Mouse (Mus musculus) lung, postnatal 0 days (tissue): Measurements from ENCODE around the gene Gm3542. TPM values are rescaled to one million over a fixed set of nuclear protein-coding genes. Genes with fewer than 3 reads are reported as not detected.
"Not testable (repeated sequence)": the region's sequence is repeated elsewhere in the genome, so short reads cannot be mapped to it uniquely, and the experiment has no call there.

Experiments
- ATAC-seq: fragments of 200-750 bp; cut with Nextera tagmentation; 2 replicates; pipeline ENCODE4 v1.8.0; 2017; ENCODE audit warnings: moderate library complexity
- DNase-seq: peaks from one replicate; pipeline ENCODE4 v3.0.0-alpha.2; 2016; ENCODE audit warnings: low spot score
- H3K27ac ChIP-seq: fragments of 300-500 bp; sonication (generic); 2 replicates; pipeline ENCODE4 v1.5.1; 2014; ENCODE audit warnings: antibody characterized with exemption, mild to moderate bottlenecking, low read length, mixed read lengths
- H3K27me3 ChIP-seq: fragments of 300-500 bp; sonication (generic); replicated peaks from 2 replicates; pipeline ENCODE4 v1.6.1; 2014; ENCODE audit warnings: low read length, mixed read lengths; ENCODE audit not compliant: insufficient read depth
- H3K36me3 ChIP-seq: fragments of 300-500 bp; sonication (generic); 2 replicates; pipeline ENCODE4 v1.6.1; 2014; ENCODE audit warnings: low read length, mixed read lengths; ENCODE audit not compliant: insufficient read depth
- H3K4me1 ChIP-seq: fragments of 300-500 bp; sonication (generic); 2 replicates; pipeline ENCODE4 v1.6.1; 2014; ENCODE audit warnings: antibody characterized with exemption, low read depth, low read length, mixed read lengths; ENCODE audit not compliant: insufficient read depth
- H3K4me2 ChIP-seq: fragments of 300-500 bp; sonication (generic); replicated peaks from 2 replicates; pipeline ENCODE4 v1.6.1; 2014; ENCODE audit warnings: low read depth, mild to moderate bottlenecking, low read length, moderate library complexity, mixed read lengths
- H3K4me3 ChIP-seq: fragments of 300-500 bp; sonication (generic); 2 replicates; pipeline ENCODE4 v1.5.1; 2014; ENCODE audit warnings: low read depth, low read length
- H3K9ac ChIP-seq: fragments of 300-500 bp; sonication (generic); replicated peaks from 2 replicates; pipeline ENCODE4 v1.6.1; 2014; ENCODE audit warnings: low read depth, mild to moderate bottlenecking
- H3K9me3 ChIP-seq: fragments of 300-500 bp; sonication (generic); 2 replicates; pipeline ENCODE4 v1.6.1; 2016; ENCODE audit warnings: low read length, mixed read lengths
- WGBS: fragments of 180-500 bp; shearing (Covaris S2); extraction: QIAGEN DNeasy Blood & Tissue Kit; methylation state at CpG from one replicate; pipeline ENCODE4 v1.1.7; 2014; 5-methylcytosine and 5-hydroxymethylcytosine counted together
- polyA plus RNA-seq: library from polyadenylated mRNA; unstranded; fragments of >200 nt; fragmentation: Nextera tagmentation; extraction: Ambion mirVana; gene quantifications from 2 replicates; pipeline ENCODE4 v1.2.1, GENCODE M21; 2015

Gm3542 gene
- polyA plus RNA-seq: not detected in 2 replicates

DNA sequence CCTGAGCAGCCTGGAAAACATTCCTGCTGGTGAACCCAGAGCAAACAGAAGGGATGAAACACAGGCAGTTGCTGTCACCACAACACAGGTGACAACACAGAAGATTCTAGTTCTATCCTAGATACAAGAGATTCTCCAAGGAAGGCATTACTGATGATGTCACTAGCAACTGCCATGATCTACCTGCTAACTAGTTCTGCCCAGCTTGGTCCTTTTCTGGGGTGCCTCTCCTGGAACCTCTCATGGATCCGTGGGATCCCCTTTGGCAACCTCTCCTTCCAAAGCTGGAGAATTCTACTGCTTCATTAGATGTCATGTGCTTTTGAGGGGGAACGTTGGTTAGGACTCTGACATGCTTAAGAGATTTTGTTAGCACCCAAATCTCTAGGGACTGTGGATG lies at the start of gene Gm3542:
Gene Gm3542, minus strand, starts transcription at position 101 of the 400 bp plus-strand sequence.
- not testable (repeated sequence) for H3K4me1 ChIP-seq, ATAC-seq, H3K27me3 ChIP-seq, H3K9me3 ChIP-seq, DNase-seq, H3K27ac ChIP-seq, H3K9ac ChIP-seq, H3K36me3 ChIP-seq, H3K4me2 ChIP-seq, H3K4me3 ChIP-seq
- WGBS: no CpG with 5 or more reads among the region's 2 CpGs

Other genes starting within 250 kb of the Gm3542 start
- gene Gm8279, start 203.4 kb downstream of the Gm3542 start, polyA plus RNA-seq: not detected in 2 replicates
- gene Gm3317, start 170.4 kb downstream of the Gm3542 start, polyA plus RNA-seq: not detected in 2 replicates
- not detected in 2 replicates for gene Gm8271, start 149.1 kb downstream of the Gm3542 start, polyA plus RNA-seq
- gene Gm3526, start 74.3 kb downstream of the Gm3542 start, polyA plus RNA-seq: not detected in 2 replicates
- 0.29 TPM in 1 of 2 replicates, not detected in the other for gene Gm3500, start 54.1 kb upstream of the Gm3542 start, polyA plus RNA-seq
- gene Gm3194, start 120.5 kb upstream of the Gm3542 start, polyA plus RNA-seq: 0.14 TPM in 1 of 2 replicates, not detected in the other
- gene Gm8246, start 142.9 kb upstream of the Gm3542 start, polyA plus RNA-seq: not detected in 2 replicates
- not detected in 2 replicates for gene Gm3187, start 149.3 kb upstream of the Gm3542 start, polyA plus RNA-seq
- gene Gm3488, start 166.7 kb upstream of the Gm3542 start, polyA plus RNA-seq: 0.32 and 0.98 TPM in 2 replicates
- gene Gm3532, start 203.6 kb upstream of the Gm3542 start, polyA plus RNA-seq: not detected in 2 replicates